Mouse (Mus musculus) intestine, postnatal 0 days (tissue): ENCODE results near the gene Nhlrc3. TPM values are rescaled to one million over a fixed set of nuclear protein-coding genes. Genes with fewer than 3 reads are reported as not detected.
A peak's percentile ranks its signal among the peaks of the same experiment; 100 is the strongest.

Experiments
- ATAC-seq: fragments of 200-750 bp; cut with Nextera tagmentation; 2 replicates; pipeline ENCODE4 v1.8.0; 2017; ENCODE audit warnings: mild to moderate bottlenecking, moderate TSS enrichment, moderate library complexity
- H3K27ac ChIP-seq: fragments of 300-500 bp; sonication (generic); 2 replicates; pipeline ENCODE4 v1.5.1; 2014; ENCODE audit warnings: mild to moderate bottlenecking, low read depth, low read length, moderate library complexity
- H3K27me3 ChIP-seq: fragments of 300-500 bp; sonication (generic); replicated peaks from 2 replicates; pipeline ENCODE4 v1.6.1; 2014; ENCODE audit warnings: low read length, mixed read lengths; ENCODE audit not compliant: control insufficient read depth, insufficient read depth
- H3K36me3 ChIP-seq: fragments of 300-500 bp; sonication (generic); 2 replicates; pipeline ENCODE4 v1.6.1; 2014; ENCODE audit warnings: mild to moderate bottlenecking, moderate library complexity; ENCODE audit not compliant: control insufficient read depth, insufficient read depth
- H3K4me1 ChIP-seq: fragments of 300-500 bp; sonication (generic); replicated peaks from 2 replicates; pipeline ENCODE4 v1.6.1; 2014; ENCODE audit warnings: antibody characterized with exemption, low read length, mixed read lengths; ENCODE audit not compliant: control insufficient read depth, insufficient read depth
- H3K4me2 ChIP-seq: fragments of 300-500 bp; sonication (generic); replicated peaks from 2 replicates; pipeline ENCODE4 v1.6.1; 2014; ENCODE audit warnings: low read depth, mild to moderate bottlenecking, moderate library complexity
- H3K4me3 ChIP-seq: fragments of 300-500 bp; sonication (generic); 2 replicates; pipeline ENCODE4 v1.5.1; 2014; ENCODE audit warnings: low read depth, low read length
- H3K9ac ChIP-seq: fragments of 300-500 bp; sonication (generic); 2 replicates; pipeline ENCODE4 v1.6.1; 2014; ENCODE audit warnings: mild to moderate bottlenecking, low read depth, low read length
- H3K9me3 ChIP-seq: fragments of 300-500 bp; sonication (generic); 2 replicates; pipeline ENCODE4 v1.6.1; 2016; ENCODE audit warnings: mixed run types; ENCODE audit not compliant: control insufficient read depth
- CTCF ChIP-seq: sonication (generic); IDR thresholded peaks from 2 replicates; pipeline ENCODE4 v1.5.1; 2016; ENCODE audit warnings: low read depth, mild to moderate bottlenecking, control low read depth, antibody characterized with exemption, moderate library complexity
- WGBS: fragments of 180-500 bp; shearing (Covaris S2); extraction: QIAGEN DNeasy Blood & Tissue Kit; methylation state at CpG from one replicate; pipeline ENCODE4 v1.1.7; 2014; 5-methylcytosine and 5-hydroxymethylcytosine counted together
- polyA plus RNA-seq: library from polyadenylated mRNA; unstranded; fragments of >200 nt; fragmentation: Nextera tagmentation; extraction: Ambion mirVana; gene quantifications from 2 replicates; pipeline ENCODE4 v1.2.1, GENCODE M21; 2015

The Nhlrc3 gene
- polyA plus RNA-seq, 1 experiment from 2014 or later, result 21.0 TPM

GRCm38 (mm10) chr3:53423576-53423975 is 39.6 kb downstream of the Nhlrc3 start:
- ATAC-seq, result no peak

GRCm38 (mm10) chr3:53422691-53423090 is 40.4 kb downstream of the Nhlrc3 start:
- Histone ChIP-seq H3K9me3 (no peaks in the 10 kb centered on the region), H3K9ac (no peak overlapping the region), H3K4me1 (no peaks in the 10 kb centered on the region), H3K4me3 (no peak overlapping the region), H3K27me3 (no peaks in the 10 kb centered on the region), H3K27ac (no peak overlapping the region), H3K36me3 (no peaks in the 10 kb centered on the region), H3K4me2 (no peak overlapping the region)
- no peak for ATAC-seq
- WGBS, result 65% methylated on average over 1 of the region's 1 CpGs
- no peak for TF ChIP-seq CTCF

More at GRCm38 (mm10) chr3:53423576-53423975, 39.6 kb downstream of the Nhlrc3 start:
- Histone ChIP-seq H3K4me1 (no peaks in the 10 kb centered on the region), H3K9me3 (no peaks in the 10 kb centered on the region), H3K4me2 (no peak overlapping the region), H3K4me3 (no peak overlapping the region), H3K36me3 (no peaks in the 10 kb centered on the region), H3K27ac (no peak overlapping the region), H3K9ac (no peak overlapping the region), H3K27me3 (no peaks in the 10 kb centered on the region)
- 77% methylated on average over 4 of the region's 4 CpGs for WGBS
- TF ChIP-seq CTCF, result no peak

GRCm38 (mm10) chr3:53421656-53422055 is 41.5 kb downstream of the Nhlrc3 start:
- no peak for TF ChIP-seq CTCF
- Histone ChIP-seq H3K4me2 (no peak overlapping the region), H3K27me3 (no peaks in the 10 kb centered on the region), H3K4me3 (no peak overlapping the region), H3K9me3 (no peaks in the 10 kb centered on the region), H3K9ac (no peak overlapping the region), H3K4me1 (no peaks in the 10 kb centered on the region), H3K36me3 (no peaks in the 10 kb centered on the region), H3K27ac (no peak overlapping the region)
- 88% methylated on average over 12 of the region's 12 CpGs for WGBS
- ATAC-seq, result no peak

GRCm38 (mm10) chr3:53417701-53418100 is 45.4 kb downstream of the Nhlrc3 start:
- 84% methylated on average over 7 of the region's 7 CpGs for WGBS
- TF ChIP-seq CTCF, result no peak

GRCm38 (mm10) chr3:53416036-53416506 is 47.1 kb downstream of the Nhlrc3 start:
- Histone ChIP-seq H3K4me1 (peaks cover 7% of the 10 kb centered on the region; the same call in 1 of the 2 replicates), H3K27me3 (no peaks in the 10 kb centered on the region), H3K4me3 (no peak overlapping the region), H3K9me3 (no peaks in the 10 kb centered on the region), H3K9ac (no peak overlapping the region), H3K4me2 (no peak overlapping the region), H3K36me3 (no peaks in the 10 kb centered on the region), H3K27ac (no peak overlapping the region)
- no peak for ATAC-seq
- TF ChIP-seq CTCF, result 0 out of 2 replicates have a peak, but pooled peaks have one; percentile 8
- WGBS, result 42% methylated on average over 5 of the region's 5 CpGs

More at GRCm38 (mm10) chr3:53417701-53418100, 45.4 kb downstream of the Nhlrc3 start:
- H3K27ac ChIP-seq, result no peak overlapping the region
- H3K4me1 ChIP-seq, result peaks cover 7% of the 10 kb centered on the region; the same call in 1 of the 2 replicates
- H3K4me2 ChIP-seq, result no peak overlapping the region
- H3K4me3 ChIP-seq, result no peak overlapping the region
- H3K36me3 ChIP-seq, result no peaks in the 10 kb centered on the region
- no peak for ATAC-seq
- H3K27me3 ChIP-seq, result no peaks in the 10 kb centered on the region
- H3K9me3 ChIP-seq, result no peaks in the 10 kb centered on the region
- no peak overlapping the region for H3K9ac ChIP-seq

GRCm38 (mm10) chr3:53413959-53414358 is 49.2 kb downstream of the Nhlrc3 start:
- Histone ChIP-seq H3K36me3 (no peaks in the 10 kb centered on the region), H3K9ac (no peak overlapping the region), H3K9me3 (no peaks in the 10 kb centered on the region), H3K4me3 (no peak overlapping the region), H3K4me2 (no peak overlapping the region), H3K4me1 (peaks cover 7% of the 10 kb centered on the region; the same call in 1 of the 2 replicates), H3K27ac (no peak overlapping the region), H3K27me3 (no peaks in the 10 kb centered on the region)
- no peak for ATAC-seq
- 52% methylated on average over 3 of the region's 3 CpGs for WGBS
- TF ChIP-seq CTCF, result no peak
